Mouse (Mus musculus) spleen, adult 2 months (tissue): ENCODE data around the gene Cenpo. TPM values are rescaled to one million over a fixed set of nuclear protein-coding genes. Genes with fewer than 3 reads are reported as not detected.

ENCODE experiments used
- DNase-seq, 2 experiments: peaks; one replicate each; pipeline versions ENCODE4 v3.0.0 to v3.0.0-alpha.2; 2012 to 2021; ENCODE audit warnings: low spot score in 2 of 2, low read depth in 1 of 2
- H3K27ac ChIP-seq: fragments of 200-500 bp; 2 replicates; pipeline ENCODE4 v1.5.1; 2012; ENCODE audit warnings: low read length, inconsistent platforms; ENCODE audit not compliant: insufficient read depth
- H3K27me3 ChIP-seq: fragments of 200-500 bp; 2 replicates; pipeline ENCODE4 v1.6.1; 2012; ENCODE audit warnings: mild to moderate bottlenecking, moderate library complexity, low read length, inconsistent platforms; ENCODE audit not compliant: control insufficient read depth, insufficient read depth
- H3K36me3 ChIP-seq: fragments of 200-500 bp; 2 replicates; pipeline ENCODE4 v1.6.1; 2012; ENCODE audit warnings: mild to moderate bottlenecking, low read length, inconsistent platforms; ENCODE audit not compliant: control insufficient read depth, insufficient read depth
- H3K4me1 ChIP-seq: fragments of 200-500 bp; 2 replicates; pipeline ENCODE4 v1.6.1; 2011; ENCODE audit warnings: inconsistent platforms; ENCODE audit not compliant: control insufficient read depth, insufficient read depth, insufficient read length
- H3K4me3 ChIP-seq: fragments of 200-500 bp; 2 replicates; pipeline ENCODE4 v1.5.1; 2011; ENCODE audit warnings: mild to moderate bottlenecking, inconsistent platforms; ENCODE audit not compliant: insufficient read depth, insufficient read length; ENCODE audit errors: extremely low read depth
- CTCF ChIP-seq: fragments of 200-500 bp; IDR thresholded peaks from 2 replicates; pipeline ENCODE4 v1.5.1; 2011; ENCODE audit warnings: mild to moderate bottlenecking, inconsistent platforms; ENCODE audit not compliant: insufficient read depth, insufficient read length, insufficient replicate concordance; ENCODE audit errors: extremely low read depth
- POLR2A ChIP-seq: fragments of 200-500 bp; IDR thresholded peaks from 2 replicates; pipeline ENCODE4 v1.6.1; 2011; ENCODE audit warnings: low read depth, low read length, inconsistent platforms
- whole genome bisulfite sequencing: fragments of 180-500 bp; shearing (Covaris S2); methylation state at CpG from one replicate; pipeline ENCODE4 v1.1.7; 2018; 5-methylcytosine and 5-hydroxymethylcytosine counted together
- polyA plus RNA-seq: library from polyadenylated mRNA; depleted of rRNA; stranded (reverse); fragments of >200 nt; gene quantifications from 2 replicates; pipeline ENCODE4 v1.2.3, GENCODE M21; 2012; rRNA removed

Gene Cenpo
- polyA plus RNA-seq, 1 experiment = 10.6 TPM

DNA sequence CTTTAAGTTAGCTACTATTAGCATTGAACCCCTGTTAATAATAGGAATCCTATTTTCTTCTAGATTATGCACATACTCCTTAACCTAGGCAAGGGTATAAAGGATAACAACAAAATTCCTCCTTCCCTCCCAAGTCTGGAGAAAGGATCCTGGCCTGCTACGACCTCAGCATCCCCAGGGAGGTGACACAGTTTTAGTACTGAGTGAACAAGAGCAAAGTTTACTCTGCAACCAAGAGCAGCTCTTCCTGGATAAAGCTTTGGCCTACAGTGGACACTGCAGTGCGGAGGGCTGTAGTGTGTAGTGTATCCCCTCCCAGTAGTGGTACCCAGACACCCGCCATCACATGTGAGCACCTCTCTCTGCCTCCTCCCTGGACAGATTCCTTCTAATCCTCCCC lies 82.1 kb downstream of the Cenpo start:
- no peak for DNase-seq
- Histone ChIP-seq H3K4me3 (no peak overlapping the region), H3K27me3 (no peaks in the 10 kb centered on the region), H3K4me1 (no peaks in the 10 kb centered on the region), H3K27ac (no peak overlapping the region), H3K36me3 (no peaks in the 10 kb centered on the region)
- TF ChIP-seq CTCF (no peak), POLR2A (no peak)
- 91% methylated on average over 3 of the region's 3 CpGs for WGBS

DNA sequence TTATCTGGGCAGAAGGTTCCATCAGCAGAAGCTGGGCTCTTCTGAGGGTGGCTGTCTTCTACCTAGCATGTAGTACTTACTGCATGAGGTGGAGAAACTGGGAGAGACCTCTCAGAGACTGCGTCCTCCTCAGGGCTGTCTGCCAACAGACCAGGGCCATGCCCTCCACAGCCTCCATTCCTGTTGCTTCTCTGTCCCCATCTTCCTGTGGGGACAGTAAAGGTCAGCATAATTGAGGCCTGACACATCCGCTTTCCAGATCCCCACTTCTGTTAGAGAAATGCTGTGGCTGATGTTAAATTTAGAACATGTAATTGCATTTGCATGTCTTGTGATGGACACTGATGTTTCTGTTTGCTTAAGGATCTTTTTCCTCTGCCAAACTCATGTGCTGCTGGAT lies 83.2 kb downstream of the Cenpo start:
- Histone ChIP-seq H3K4me1 (no peaks in the 10 kb centered on the region), H3K4me3 (no peak overlapping the region), H3K27me3 (no peaks in the 10 kb centered on the region), H3K27ac (no peak overlapping the region), H3K36me3 (no peaks in the 10 kb centered on the region)
- no peak for DNase-seq
- WGBS = 83% methylated on average over 2 of the region's 2 CpGs
- no peak for TF ChIP-seq CTCF
- no peak for TF ChIP-seq POLR2A

Other genes with a start within 250 kb of the Cenpo start
- 0.97 and 2.0 TPM in 2 replicates for gene Efr3b, start 195.4 kb downstream of the Cenpo start, polyA plus RNA-seq
- gene Dnajc27, start 151.7 kb downstream of the Cenpo start, polyA plus RNA-seq = 5.4 and 6.1 TPM in 2 replicates
- gene Adcy3, start 101.2 kb downstream of the Cenpo start, polyA plus RNA-seq = 9.0 and 9.6 TPM in 2 replicates
- 3.4 and 4.1 TPM in 2 replicates for gene Ptrhd1, start 267 bp downstream of the Cenpo start, polyA plus RNA-seq
- 14.7 and 19.5 TPM in 2 replicates for gene Ncoa1, start 242.9 kb upstream of the Cenpo start, polyA plus RNA-seq